Mouse (Mus musculus) forebrain, embryonic 15.5 days (tissue): ENCODE measurements at regions not wholly inside any gene's neighbourhood (a gene's known extent, or its start where the extent isn't known, plus 50 kb on each side); places are given as distances from the start of the nearest gene placed in this dataset.
A peak's percentile ranks its signal among the peaks of the same experiment; 100 is the strongest.

ENCODE experiments used
- ATAC-seq: fragments of 200-750 bp; cut with Nextera tagmentation; replicated peaks from 2 replicates; pipeline ENCODE4 v1.8.0; 2017; ENCODE audit warnings: mild to moderate bottlenecking, moderate TSS enrichment, moderate library complexity
- H3K27ac ChIP-seq: fragments of 300-500 bp; sonication (generic); replicated peaks from 2 replicates; pipeline ENCODE4 v1.5.1; 2015; ENCODE audit warnings: mild to moderate bottlenecking, inconsistent platforms
- H3K27me3 ChIP-seq: fragments of 300-500 bp; sonication (generic); 2 replicates; pipeline ENCODE4 v1.6.1; 2015; ENCODE audit warnings: inconsistent platforms
- H3K36me3 ChIP-seq: fragments of 300-500 bp; sonication (generic); 2 replicates; pipeline ENCODE4 v1.6.1; 2015; ENCODE audit warnings: mild to moderate bottlenecking, inconsistent platforms
- H3K4me1 ChIP-seq: fragments of 300-500 bp; sonication (generic); 2 replicates; pipeline ENCODE4 v1.6.1; 2015; ENCODE audit warnings: inconsistent platforms
- H3K4me2 ChIP-seq: fragments of 300-500 bp; sonication (generic); replicated peaks from 2 replicates; pipeline ENCODE4 v1.6.1; 2015; ENCODE audit warnings: mild to moderate bottlenecking, inconsistent platforms
- H3K4me3 ChIP-seq: fragments of 300-500 bp; sonication (generic); 2 replicates; pipeline ENCODE4 v1.5.1; 2015; ENCODE audit warnings: mild to moderate bottlenecking, inconsistent platforms
- H3K9ac ChIP-seq: fragments of 300-500 bp; sonication (generic); replicated peaks from 2 replicates; pipeline ENCODE4 v1.6.1; 2015; ENCODE audit warnings: mild to moderate bottlenecking, inconsistent platforms
- H3K9me3 ChIP-seq: fragments of 300-500 bp; sonication (generic); 2 replicates; pipeline ENCODE4 v1.6.1; 2016; ENCODE audit warnings: inconsistent platforms
- WGBS: fragments of 180-500 bp; shearing (Covaris S2); methylation state at CpG from one replicate; pipeline ENCODE4 v1.1.7; 2015; ENCODE audit warnings: mixed read lengths; 5-methylcytosine and 5-hydroxymethylcytosine counted together

- 82% methylated on average over 2 of the region's 2 CpGs for WGBS
Measured at GRCm38 (mm10) chr3:136491683-136492082, 165.8 kb upstream of the Bank1 start.

DNA sequence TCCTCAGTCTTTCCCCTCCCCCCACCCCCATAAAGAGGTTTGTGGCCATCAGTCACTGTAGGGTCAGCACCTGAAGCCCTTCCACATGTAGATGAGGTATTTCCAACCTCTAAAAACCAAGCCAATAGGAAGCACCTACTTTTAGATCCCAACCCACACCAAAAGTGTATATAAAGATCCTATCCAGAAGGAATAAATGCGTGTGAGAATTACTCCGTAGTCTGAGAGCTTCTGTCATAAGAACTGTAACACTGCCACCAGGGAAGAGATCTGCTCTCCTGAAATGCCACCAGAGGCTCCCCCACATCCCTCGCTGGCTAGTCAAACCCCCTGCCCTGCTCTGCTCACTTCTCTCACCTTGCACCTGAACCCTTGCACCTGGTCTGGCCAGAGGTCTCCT lies 145.8 kb upstream of the Bank1 start:
- no peaks in the 10 kb centered on the region for H3K9me3 ChIP-seq
- H3K27me3 ChIP-seq, result no peaks in the 10 kb centered on the region
- no peaks in the 10 kb centered on the region for H3K4me1 ChIP-seq
- no peak overlapping the region for H3K4me3 ChIP-seq
- no peak overlapping the region for H3K4me2 ChIP-seq
- no peak for ATAC-seq
- H3K36me3 ChIP-seq, result no peaks in the 10 kb centered on the region
- no peak overlapping the region for H3K9ac ChIP-seq
- WGBS, result 92% methylated on average over 3 of the region's 3 CpGs
- no peak overlapping the region for H3K27ac ChIP-seq

More at GRCm38 (mm10) chr3:136491683-136492082, 165.8 kb upstream of the Bank1 start:
- Histone ChIP-seq H3K4me1 (no peaks in the 10 kb centered on the region), H3K4me2 (no peak overlapping the region), H3K9me3 (no peaks in the 10 kb centered on the region), H3K36me3 (no peaks in the 10 kb centered on the region), H3K4me3 (no peak overlapping the region), H3K27ac (no peak overlapping the region), H3K9ac (no peak overlapping the region), H3K27me3 (no peaks in the 10 kb centered on the region)
- ATAC-seq, result no peak

DNA sequence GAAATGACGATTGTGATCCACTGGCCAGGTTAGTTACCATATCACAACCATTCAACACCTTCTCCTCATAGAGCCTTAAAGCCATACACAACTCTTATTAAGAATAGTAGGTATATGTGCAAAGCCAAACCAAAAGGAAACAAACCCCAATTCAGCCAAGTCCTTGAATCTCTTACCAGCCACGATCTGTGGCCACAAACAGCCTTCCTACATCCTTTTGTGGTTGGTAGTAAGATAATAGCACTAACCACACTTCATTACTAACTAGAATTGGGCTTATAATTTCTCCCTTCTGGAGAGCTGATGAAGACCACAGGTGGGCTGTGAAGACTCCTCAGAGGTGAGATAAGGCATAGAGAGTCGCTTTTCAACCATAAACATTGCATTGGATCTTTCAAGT lies 136.9 kb upstream of the Bank1 start:
- Histone ChIP-seq H3K9ac (no peak overlapping the region), H3K27me3 (no peaks in the 10 kb centered on the region), H3K9me3 (no peaks in the 10 kb centered on the region), H3K4me2 (no peak overlapping the region), H3K4me3 (no peak overlapping the region), H3K27ac (no peak overlapping the region), H3K36me3 (no peaks in the 10 kb centered on the region), H3K4me1 (no peaks in the 10 kb centered on the region)
- 92% methylated on average over 3 of the region's 3 CpGs for WGBS
- no peak for ATAC-seq

DNA sequence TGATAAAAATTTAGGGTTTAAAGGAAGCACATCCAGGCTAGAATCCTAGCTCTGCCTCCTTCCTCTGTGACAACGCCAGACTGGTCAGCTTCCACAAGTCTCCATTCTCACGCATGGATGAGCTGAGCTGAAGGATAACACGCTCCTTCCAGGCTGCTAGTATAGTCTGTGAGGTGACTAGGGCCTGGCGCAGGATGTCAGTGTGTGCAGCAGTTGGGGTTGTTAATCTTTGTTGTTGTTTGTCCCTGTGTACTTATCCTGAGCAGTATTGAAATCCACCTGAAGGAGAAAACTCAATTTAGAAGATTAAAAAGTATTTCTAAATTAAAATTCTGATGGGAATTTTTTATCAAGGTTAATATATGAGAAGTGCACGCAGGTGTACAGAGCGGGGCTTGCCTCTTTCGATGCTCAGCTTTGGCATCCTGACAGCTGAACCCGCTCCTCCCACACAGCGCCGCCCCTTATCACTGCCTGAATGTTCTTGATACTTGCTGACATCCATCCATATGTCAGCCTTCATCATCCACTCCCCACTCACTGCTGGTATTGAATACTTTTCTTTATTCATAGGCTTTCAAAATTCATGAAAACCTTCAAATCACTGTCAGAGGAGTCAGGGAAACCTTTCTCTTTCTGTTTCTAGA lies 130.7 kb upstream of the Bank1 start:
- 52% methylated on average over 10 of the region's 10 CpGs for WGBS
- Histone ChIP-seq H3K4me3 (no peak overlapping the region), H3K27ac (0 out of 2 replicates have a peak overlapping the region, but pooled peaks have one; percentile 18), H3K9me3 (no peaks in the 10 kb centered on the region), H3K36me3 (no peaks in the 10 kb centered on the region), H3K4me2 (no peak overlapping the region), H3K27me3 (no peaks in the 10 kb centered on the region), H3K9ac (no peak overlapping the region), H3K4me1 (peaks cover 3% of the 10 kb centered on the region; the same call in 1 of the 2 replicates)
- ATAC-seq, result peak; percentile 91

GRCm38 (mm10) chr3:136455651-136456470 lies 130.0 kb upstream of the Bank1 start:
- H3K4me2 ChIP-seq, result no peak overlapping the region
- H3K36me3 ChIP-seq, result no peaks in the 10 kb centered on the region
- 0 out of 2 replicates have a peak overlapping the region, but pooled peaks have one; percentile 18 for H3K27ac ChIP-seq
- H3K9me3 ChIP-seq, result no peaks in the 10 kb centered on the region
- H3K9ac ChIP-seq, result no peak overlapping the region
- ATAC-seq, result peak; percentile 51
- H3K4me1 ChIP-seq, result peaks cover 3% of the 10 kb centered on the region; the same call in 1 of the 2 replicates
- H3K27me3 ChIP-seq, result no peaks in the 10 kb centered on the region
- WGBS, result 60% methylated on average over 7 of the region's 7 CpGs
- H3K4me3 ChIP-seq, result no peak overlapping the region

DNA sequence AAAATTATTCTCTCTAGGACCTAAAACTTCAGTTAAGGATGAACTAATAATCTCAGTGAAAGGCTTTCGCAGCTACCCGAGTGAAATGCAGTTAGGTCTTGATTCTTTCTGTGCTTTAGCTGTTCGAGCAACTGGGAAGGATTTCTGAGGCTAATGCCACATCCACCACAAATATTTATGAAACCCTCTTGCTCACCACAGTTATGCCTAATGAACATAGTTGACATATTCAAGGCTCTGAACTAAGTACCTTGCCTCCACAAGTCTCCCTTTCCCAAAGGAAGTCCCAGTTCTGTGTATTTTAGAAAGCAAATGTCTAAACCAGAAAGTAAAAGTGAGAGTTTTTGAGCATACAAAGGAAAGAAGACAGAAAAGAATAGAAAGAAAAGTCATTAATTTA lies 129.1 kb upstream of the Bank1 start:
- H3K36me3 ChIP-seq, result no peaks in the 10 kb centered on the region
- no peaks in the 10 kb centered on the region for H3K9me3 ChIP-seq
- no peak overlapping the region for H3K4me2 ChIP-seq
- no peak overlapping the region for H3K9ac ChIP-seq
- no peaks in the 10 kb centered on the region for H3K27me3 ChIP-seq
- no peak overlapping the region for H3K4me3 ChIP-seq
- peaks cover 3% of the 10 kb centered on the region; the same call in 1 of the 2 replicates for H3K4me1 ChIP-seq
- H3K27ac ChIP-seq, result no peak overlapping the region
- ATAC-seq, result no peak
- WGBS, result 88% methylated on average over 3 of the region's 3 CpGs

- Histone ChIP-seq H3K4me2 (no peak overlapping the region), H3K27ac (no peak overlapping the region), H3K36me3 (no peaks in the 10 kb centered on the region), H3K9ac (no peak overlapping the region), H3K27me3 (no peaks in the 10 kb centered on the region), H3K4me3 (no peak overlapping the region), H3K4me1 (no peaks in the 10 kb centered on the region), H3K9me3 (no peaks in the 10 kb centered on the region)
- no peak for ATAC-seq
- WGBS, result 73% methylated on average over 9 of the region's 9 CpGs
Measured at GRCm38 (mm10) chr3:136450986-136451774, 125.3 kb upstream of the Bank1 start.

GRCm38 (mm10) chr3:136450361-136450895 lies 124.6 kb upstream of the Bank1 start:
- Histone ChIP-seq H3K36me3 (no peaks in the 10 kb centered on the region), H3K27me3 (no peaks in the 10 kb centered on the region), H3K9ac (no peak overlapping the region), H3K4me1 (no peaks in the 10 kb centered on the region), H3K27ac (no peak overlapping the region), H3K4me3 (no peak overlapping the region), H3K9me3 (no peaks in the 10 kb centered on the region), H3K4me2 (no peak overlapping the region)
- no peak for ATAC-seq
- WGBS, result 95% methylated on average over 2 of the region's 2 CpGs

DNA sequence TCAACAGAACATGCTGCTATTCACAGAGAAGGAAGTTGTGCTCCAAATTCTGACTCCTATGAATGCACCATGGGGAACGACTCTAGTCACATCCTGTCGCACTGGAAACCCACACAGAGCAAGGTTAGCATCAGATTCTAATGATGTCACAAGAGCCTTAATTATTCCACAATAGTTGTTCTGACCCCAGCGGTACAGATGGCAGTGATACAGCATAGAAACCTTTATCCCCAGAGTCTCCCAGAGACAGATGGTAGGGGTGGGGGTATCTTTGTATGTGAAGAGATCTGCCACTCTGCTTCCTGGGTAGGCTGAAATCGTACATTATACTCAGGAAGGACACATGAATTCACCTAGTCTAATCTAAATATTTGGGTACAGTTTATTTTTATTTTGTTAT lies 123.5 kb upstream of the Bank1 start:
- Histone ChIP-seq H3K4me1 (no peaks in the 10 kb centered on the region), H3K27me3 (no peaks in the 10 kb centered on the region), H3K9ac (no peak overlapping the region), H3K4me3 (no peak overlapping the region), H3K4me2 (no peak overlapping the region), H3K27ac (no peak overlapping the region), H3K9me3 (no peaks in the 10 kb centered on the region), H3K36me3 (no peaks in the 10 kb centered on the region)
- ATAC-seq, result no peak
- 63% methylated on average over 4 of the region's 4 CpGs for WGBS

DNA sequence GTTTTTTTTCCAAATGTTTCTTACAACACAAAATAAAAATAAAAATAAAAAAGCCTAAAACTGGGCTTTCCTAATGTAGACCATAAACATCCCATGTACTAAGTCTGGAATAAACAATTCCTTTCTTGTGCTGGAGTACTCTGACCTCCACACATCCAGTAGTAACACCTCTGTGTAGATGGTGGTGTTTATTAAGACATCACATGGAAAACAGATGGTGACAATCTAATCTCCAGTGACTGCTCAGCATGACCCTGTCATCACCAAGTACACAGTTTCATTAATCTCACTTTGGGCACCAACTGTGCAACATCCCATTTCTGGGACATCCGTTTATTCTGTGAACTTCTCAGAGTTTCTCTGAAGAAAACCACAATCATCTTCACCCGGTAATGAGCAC lies 118.7 kb upstream of the Bank1 start:
- H3K9ac ChIP-seq, result no peak overlapping the region
- no peaks in the 10 kb centered on the region for H3K9me3 ChIP-seq
- WGBS, result 80% methylated on average over 2 of the region's 2 CpGs
- H3K4me2 ChIP-seq, result no peak overlapping the region
- no peaks in the 10 kb centered on the region for H3K36me3 ChIP-seq
- H3K27ac ChIP-seq, result no peak overlapping the region
- no peaks in the 10 kb centered on the region for H3K4me1 ChIP-seq
- no peak for ATAC-seq
- no peak overlapping the region for H3K4me3 ChIP-seq
- H3K27me3 ChIP-seq, result no peaks in the 10 kb centered on the region

DNA sequence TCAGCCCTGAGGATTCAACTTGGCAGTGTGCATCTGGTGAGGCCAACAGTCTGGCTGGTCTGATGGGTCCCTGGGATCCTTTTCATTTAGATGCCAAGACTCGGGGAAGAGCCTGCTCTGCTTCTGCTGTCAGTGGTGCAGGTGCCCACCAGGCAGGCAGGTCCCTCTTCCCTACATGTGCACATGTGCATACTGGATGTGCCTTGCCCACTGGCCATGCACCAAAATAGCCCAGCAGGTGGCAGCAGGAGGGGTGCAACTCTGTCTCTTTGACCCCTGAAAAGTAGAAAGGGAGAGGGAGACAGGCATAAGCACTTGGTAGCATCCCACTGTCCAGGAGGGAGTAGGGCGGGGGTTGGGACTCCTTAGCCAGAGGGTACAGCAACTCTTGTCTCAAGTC lies 116.2 kb upstream of the Bank1 start:
- H3K4me1 ChIP-seq, result no peaks in the 10 kb centered on the region
- ATAC-seq, result no peak
- H3K9ac ChIP-seq, result no peak overlapping the region
- H3K4me3 ChIP-seq, result no peak overlapping the region
- WGBS, result 73% methylated on average over 2 of the region's 2 CpGs
- H3K27me3 ChIP-seq, result no peaks in the 10 kb centered on the region
- no peaks in the 10 kb centered on the region for H3K36me3 ChIP-seq
- no peak overlapping the region for H3K4me2 ChIP-seq
- no peak overlapping the region for H3K27ac ChIP-seq
- H3K9me3 ChIP-seq, result no peaks in the 10 kb centered on the region
